Mouse (Mus musculus): ENCODE measurements around the gene Olfr435. TPM values are rescaled to one million over a fixed set of nuclear protein-coding genes. Genes with fewer than 3 reads are reported as not detected.
"Not testable (repeated sequence)": the region's sequence is repeated elsewhere in the genome, so short reads cannot be mapped to it uniquely, and the experiment has no call there.

Gene Olfr435
- polyA plus RNA-seq, 1 experiment from 2014 or later, result not detected

DNA sequence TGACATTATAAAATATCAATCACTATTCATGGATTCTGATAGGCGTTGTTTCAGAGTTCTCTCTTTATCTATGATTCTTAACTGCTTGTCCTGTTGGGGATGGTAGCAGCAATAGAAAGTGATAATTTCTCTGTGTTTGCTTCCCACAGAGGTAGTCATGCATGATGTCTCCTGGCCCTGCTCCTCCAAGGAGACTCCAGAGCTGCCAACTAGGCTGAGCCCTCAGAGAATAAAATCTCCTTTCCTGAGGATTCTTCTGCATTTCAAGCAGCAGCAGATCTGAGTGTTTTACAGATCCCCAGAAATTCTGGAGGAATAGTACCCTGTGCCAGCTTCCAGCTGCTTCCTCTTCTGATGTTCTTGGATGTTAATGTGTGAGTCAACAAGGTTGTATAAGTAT, 34.3 kb downstream of the Olfr435 start, which contains the start of gene Olfr47:
Gene Olfr47, plus strand, starts transcription at position 275 of the 400 bp plus-strand sequence.
- H3K4me2 ChIP-seq (replicated peaks); H3K27me3 ChIP-seq; ATAC-seq (ENCODE audit: insufficient number of reproducible peaks, insufficient read depth, low FRiP score, low TSS enrichment); H3K4me3 ChIP-seq; H3K9ac ChIP-seq; H3K27ac ChIP-seq; H3K4me1 ChIP-seq; H3K9me3 ChIP-seq; H3K36me3 ChIP-seq: not testable (repeated sequence)
- 95% methylated on average over 1 of the region's 1 CpGs for WGBS

DNA sequence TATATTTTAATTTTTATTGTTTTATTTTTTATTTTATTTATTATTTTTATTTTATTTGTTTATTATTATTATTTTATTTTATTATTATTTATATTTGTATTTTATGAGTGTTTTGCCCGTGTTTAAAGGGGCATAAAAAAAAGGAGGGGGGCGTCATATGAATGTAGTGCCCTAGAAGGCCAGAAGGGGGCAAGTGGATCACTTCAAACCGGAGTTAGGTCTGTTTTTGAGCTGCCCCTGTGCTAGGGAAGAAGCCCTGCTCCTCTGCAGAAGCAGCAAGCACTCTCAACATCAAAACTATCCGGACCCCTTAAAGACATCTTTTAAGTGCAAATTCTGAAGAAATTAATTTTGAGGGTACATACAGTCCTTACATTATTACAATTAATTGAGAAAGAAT, 45.1 kb downstream of the Olfr435 start:
- 14% methylated on average over 4 of the region's 4 CpGs for WGBS
- Histone ChIP-seq H3K27me3 (no peaks in the 10 kb centered on the region), H3K9ac (no peak overlapping the region), H3K4me2 (replicated peaks) (no peak overlapping the region), H3K36me3 (no peaks in the 10 kb centered on the region), H3K4me3 (no peak overlapping the region), H3K9me3 (no peaks in the 10 kb centered on the region), H3K27ac (no peak overlapping the region), H3K4me1 (no peaks in the 10 kb centered on the region)
- ATAC-seq (ENCODE audit: insufficient number of reproducible peaks, insufficient read depth, low FRiP score, low TSS enrichment), result no peak

DNA sequence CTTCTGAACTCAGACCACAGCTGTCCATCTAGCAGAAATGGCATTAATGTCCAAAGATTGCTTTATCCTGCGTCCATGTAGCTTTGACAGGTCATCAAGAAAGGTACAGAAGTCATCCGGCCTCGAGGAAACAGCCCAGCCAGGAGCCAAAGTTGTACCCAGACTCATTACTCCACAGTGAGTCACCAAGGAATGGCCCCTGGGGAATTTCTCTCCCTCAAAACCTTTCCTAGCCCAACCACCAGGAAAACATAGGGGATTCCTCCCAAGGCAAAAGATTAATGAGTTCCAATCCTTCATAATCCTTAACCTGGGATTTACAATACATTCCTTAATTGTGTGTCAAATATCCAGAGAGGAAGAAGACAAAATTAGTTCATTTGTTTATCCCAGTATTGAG, 50.5 kb downstream of the Olfr435 start:
- H3K9me3 ChIP-seq, result no peaks in the 10 kb centered on the region
- H3K36me3 ChIP-seq, result no peaks in the 10 kb centered on the region
- no peak overlapping the region for H3K4me3 ChIP-seq
- ATAC-seq (ENCODE audit: insufficient number of reproducible peaks, insufficient read depth, low FRiP score, low TSS enrichment), result no peak
- no peaks in the 10 kb centered on the region for H3K27me3 ChIP-seq
- 47% methylated on average over 3 of the region's 3 CpGs for WGBS
- H3K27ac ChIP-seq, result no peak overlapping the region
- no peaks in the 10 kb centered on the region for H3K4me1 ChIP-seq
- H3K4me2 ChIP-seq (replicated peaks), result no peak overlapping the region
- no peak overlapping the region for H3K9ac ChIP-seq

DNA sequence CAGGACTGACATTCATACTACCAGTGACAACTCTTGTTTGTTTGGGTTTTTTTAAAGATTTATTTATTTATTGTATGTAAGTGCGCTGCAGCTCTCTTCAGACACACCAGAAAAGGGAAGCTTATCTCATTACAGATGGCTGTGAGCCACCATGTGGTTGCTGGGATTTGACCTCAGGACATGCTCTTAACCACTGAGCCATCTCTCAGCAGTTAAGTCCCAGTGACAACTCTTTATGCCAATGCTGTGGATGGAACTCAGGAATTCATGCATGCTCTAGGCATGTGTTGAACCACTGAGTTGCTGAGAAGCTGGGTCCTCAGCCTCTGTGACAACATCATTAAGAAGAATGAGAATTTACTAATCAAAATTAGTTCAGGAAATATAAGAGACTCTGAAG, 56.0 kb downstream of the Olfr435 start:
- Histone ChIP-seq H3K36me3 (no peaks in the 10 kb centered on the region), H3K27ac (no peak overlapping the region), H3K4me1 (no peaks in the 10 kb centered on the region), H3K9ac (no peak overlapping the region), H3K4me2 (replicated peaks) (no peak overlapping the region), H3K9me3 (no peaks in the 10 kb centered on the region), H3K27me3 (no peaks in the 10 kb centered on the region), H3K4me3 (no peak overlapping the region)
- no peak for ATAC-seq (ENCODE audit: insufficient number of reproducible peaks, insufficient read depth, low FRiP score, low TSS enrichment)
- WGBS, result 82% methylated on average over 1 of the region's 1 CpGs

Other genes with a start within 250 kb of the Olfr435 start
- not detected in 2 replicates for gene Olfr444, start 248.1 kb upstream of the Olfr435 start, polyA plus RNA-seq (2016; fragmentation: Nextera tagmentation; extraction: Ambion mirVana)
- gene Olfr441, start 90.8 kb upstream of the Olfr435 start, polyA plus RNA-seq (2016; fragmentation: Nextera tagmentation; extraction: Ambion mirVana), result not detected in 2 replicates
- not detected in 2 replicates for gene Olfr237-ps1, start 50.6 kb upstream of the Olfr435 start, polyA plus RNA-seq (2016; fragmentation: Nextera tagmentation; extraction: Ambion mirVana)
- gene Olfr437, start 33.9 kb upstream of the Olfr435 start, polyA plus RNA-seq (2016; fragmentation: Nextera tagmentation; extraction: Ambion mirVana), result not detected in 2 replicates
- gene Olfr13, start 25.0 kb upstream of the Olfr435 start, polyA plus RNA-seq (2016; fragmentation: Nextera tagmentation; extraction: Ambion mirVana), result not detected in 2 replicates
- not detected in 2 replicates for gene Olfr434, start 15.9 kb downstream of the Olfr435 start, polyA plus RNA-seq (2016; fragmentation: Nextera tagmentation; extraction: Ambion mirVana)
- not detected in 2 replicates for gene Olfr47, start 34.4 kb downstream of the Olfr435 start, polyA plus RNA-seq (2016; fragmentation: Nextera tagmentation; extraction: Ambion mirVana)
- gene Arhgef5, start 68.4 kb downstream of the Olfr435 start, polyA plus RNA-seq (2016; fragmentation: Nextera tagmentation; extraction: Ambion mirVana), result 7.1 and 8.1 TPM in 2 replicates
- gene Nobox, start 112.4 kb downstream of the Olfr435 start, polyA plus RNA-seq (2016; fragmentation: Nextera tagmentation; extraction: Ambion mirVana), result not detected in 2 replicates

Data from embryonic facial prominence, embryonic 12.5 days (tissue).